Mouse (Mus musculus) intestine, embryonic 15.5 days (tissue): Measurements from ENCODE around the gene Cenpt. TPM values are rescaled to one million over a fixed set of nuclear protein-coding genes. Genes with fewer than 3 reads are reported as not detected.

Source experiments
- ATAC-seq: fragments of 200-750 bp; cut with Nextera tagmentation; 2 replicates; pipeline ENCODE4 v1.8.0; 2017; ENCODE audit warnings: moderate TSS enrichment, moderate library complexity
- H3K27ac ChIP-seq: fragments of 300-500 bp; sonication (generic); 2 replicates; pipeline ENCODE4 v1.5.1; 2015; ENCODE audit warnings: mild to moderate bottlenecking, inconsistent platforms
- H3K27me3 ChIP-seq: fragments of 300-500 bp; sonication (generic); replicated peaks from 2 replicates; pipeline ENCODE4 v1.6.1; 2015; ENCODE audit warnings: inconsistent platforms
- H3K36me3 ChIP-seq: fragments of 300-500 bp; sonication (generic); 2 replicates; pipeline ENCODE4 v1.6.1; 2015; ENCODE audit warnings: inconsistent platforms
- H3K4me1 ChIP-seq: fragments of 300-500 bp; sonication (generic); replicated peaks from 2 replicates; pipeline ENCODE4 v1.6.1; 2015; ENCODE audit warnings: inconsistent platforms
- H3K4me2 ChIP-seq: fragments of 300-500 bp; sonication (generic); replicated peaks from 2 replicates; pipeline ENCODE4 v1.6.1; 2015; ENCODE audit warnings: mild to moderate bottlenecking, inconsistent platforms
- H3K4me3 ChIP-seq: fragments of 300-500 bp; sonication (generic); replicated peaks from 2 replicates; pipeline ENCODE4 v1.5.1; 2015; ENCODE audit warnings: inconsistent platforms
- H3K9ac ChIP-seq: fragments of 300-500 bp; sonication (generic); 2 replicates; pipeline ENCODE4 v1.6.1; 2015; ENCODE audit warnings: inconsistent platforms
- H3K9me3 ChIP-seq: fragments of 300-500 bp; sonication (generic); 2 replicates; pipeline ENCODE4 v1.6.1; 2016; ENCODE audit warnings: inconsistent platforms
- WGBS: fragments of 180-500 bp; shearing (Covaris S2); methylation state at CpG from one replicate; pipeline ENCODE4 v1.1.7; 2015; 5-methylcytosine and 5-hydroxymethylcytosine counted together
- polyA plus RNA-seq: library from polyadenylated mRNA; unstranded; fragments of >200 nt; fragmentation: Nextera tagmentation; extraction: Ambion mirVana; gene quantifications from 2 replicates; pipeline ENCODE4 v1.2.1, GENCODE M21; 2015

The Cenpt gene
- polyA plus RNA-seq = 33.6 and 34.9 TPM in 2 replicates

GRCm38 (mm10) chr8:105853178-105853577 lies at the start of gene Cenpt:
Gene Cenpt, minus strand, starts transcription at chr8:105853278.
- H3K36me3 ChIP-seq = peaks cover 7% of the 10 kb centered on the region; the same call in 1 of the 2 replicates
- H3K4me1 ChIP-seq = peaks cover 21% of the 10 kb centered on the region
- H3K4me3 ChIP-seq = no peak within 1 kb of the TSS
- no peak within 1 kb of the TSS for H3K9ac ChIP-seq
- 83% methylated on average over 3 of the region's 3 CpGs for WGBS
- no peak within 1 kb of the TSS for H3K27ac ChIP-seq
- no peaks in the 10 kb centered on the region for H3K9me3 ChIP-seq
- H3K27me3 ChIP-seq = no peaks in the 10 kb centered on the region
- no peak for ATAC-seq
- peak within 1 kb of the TSS; percentile 67; the same call in 1 of the 2 replicates for H3K4me2 ChIP-seq

DNA sequence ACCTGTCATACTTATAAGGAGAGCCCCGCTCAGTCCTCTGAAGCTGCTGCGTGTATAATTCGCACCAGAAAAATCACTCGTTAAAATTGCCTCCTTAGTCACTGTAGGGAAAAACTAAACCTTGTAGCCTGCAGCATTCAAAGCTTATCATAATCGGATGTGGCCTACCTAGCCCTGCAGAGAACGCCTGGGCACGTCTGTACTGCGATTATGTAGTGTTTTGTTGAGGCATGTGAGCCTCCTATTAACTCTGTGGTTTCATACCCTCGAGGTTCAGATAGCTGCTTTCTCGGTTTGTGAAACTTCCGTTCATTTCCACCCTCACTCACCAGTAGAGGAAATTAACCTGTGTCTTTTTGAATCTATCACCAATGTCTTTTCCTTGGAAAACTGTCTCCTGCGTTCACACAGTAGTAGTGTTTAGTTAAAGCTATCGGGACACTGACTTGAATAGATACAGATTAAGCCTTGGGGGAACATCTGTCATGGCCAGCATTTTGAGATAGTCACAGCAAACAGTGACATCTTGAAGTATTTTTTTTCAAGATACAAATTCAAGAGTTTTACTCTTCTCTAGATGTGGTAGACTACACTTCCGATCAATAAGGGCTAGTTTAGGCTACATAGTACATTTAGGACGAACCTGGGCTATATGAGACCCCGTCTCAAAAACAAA lies 48.0 kb upstream of the Cenpt start:
- Histone ChIP-seq H3K9me3 (no peaks in the 10 kb centered on the region), H3K4me3 (peak overlapping the region; percentile 95), H3K4me1 (0 out of 2 replicates have a peak, but pooled peaks cover 7% of the 10 kb centered on the region), H3K9ac (peak overlapping the region; percentile 99), H3K27ac (peak overlapping the region; percentile 87), H3K27me3 (no peaks in the 10 kb centered on the region), H3K36me3 (no peaks in the 10 kb centered on the region), H3K4me2 (peak overlapping the region; percentile 68)
- ATAC-seq = peak; percentile 16
- 29% methylated on average over 16 of the region's 16 CpGs for WGBS

DNA sequence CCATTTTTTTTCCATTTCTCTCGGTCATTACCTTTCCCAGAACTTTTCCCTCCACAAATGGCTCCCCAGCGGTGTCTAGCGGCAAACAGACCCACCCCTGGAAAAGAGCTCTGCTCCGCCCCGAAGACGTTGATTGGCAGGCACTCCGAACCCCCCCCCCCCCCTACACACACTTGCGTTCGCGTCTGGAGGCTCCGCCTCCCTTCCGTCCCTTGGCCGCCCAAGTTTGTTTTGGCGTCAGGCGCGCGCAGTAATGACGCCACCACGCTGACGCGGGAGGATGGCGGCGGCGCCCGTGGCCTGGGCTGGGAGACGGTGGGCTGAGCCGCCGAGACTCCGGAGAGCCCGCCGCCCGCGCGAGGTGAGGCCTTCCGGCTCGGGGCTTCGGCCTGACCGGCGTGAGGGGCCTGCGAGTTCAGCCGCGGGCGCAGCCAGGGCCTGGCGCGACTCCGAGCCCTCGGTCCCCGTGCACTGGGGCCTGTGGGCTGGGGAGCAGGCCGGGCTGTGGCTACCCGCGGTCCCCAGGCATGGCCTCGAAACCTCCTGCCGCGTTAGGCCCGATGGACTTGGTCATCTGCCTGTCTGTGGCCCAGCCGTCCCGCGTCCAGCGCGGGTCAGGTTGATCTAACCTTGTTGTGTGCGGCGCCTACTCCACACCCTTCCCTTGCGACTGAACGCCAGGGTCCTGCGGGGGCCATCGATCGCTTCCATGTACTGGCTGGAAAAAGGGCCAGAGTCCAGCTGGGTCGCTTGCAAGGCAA lies 47.3 kb upstream of the Cenpt start, which contains the start of gene Pskh1:
TSS of gene Pskh1 (plus strand) at position 262 of the 761 bp plus-strand sequence.
- Histone ChIP-seq H3K36me3 (no peaks in the 10 kb centered on the region), H3K4me3 (peak within 1 kb of the TSS; percentile 95), H3K27me3 (no peaks in the 10 kb centered on the region), H3K4me1 (0 out of 2 replicates have a peak, but pooled peaks cover 7% of the 10 kb centered on the region), H3K9ac (peak within 1 kb of the TSS; percentile 99), H3K27ac (peak within 1 kb of the TSS; percentile 87), H3K9me3 (no peaks in the 10 kb centered on the region), H3K4me2 (peak within 1 kb of the TSS; percentile 68)
- under 1% methylated on average over 68 of the region's 68 CpGs for WGBS
- ATAC-seq = peak; percentile 96

DNA sequence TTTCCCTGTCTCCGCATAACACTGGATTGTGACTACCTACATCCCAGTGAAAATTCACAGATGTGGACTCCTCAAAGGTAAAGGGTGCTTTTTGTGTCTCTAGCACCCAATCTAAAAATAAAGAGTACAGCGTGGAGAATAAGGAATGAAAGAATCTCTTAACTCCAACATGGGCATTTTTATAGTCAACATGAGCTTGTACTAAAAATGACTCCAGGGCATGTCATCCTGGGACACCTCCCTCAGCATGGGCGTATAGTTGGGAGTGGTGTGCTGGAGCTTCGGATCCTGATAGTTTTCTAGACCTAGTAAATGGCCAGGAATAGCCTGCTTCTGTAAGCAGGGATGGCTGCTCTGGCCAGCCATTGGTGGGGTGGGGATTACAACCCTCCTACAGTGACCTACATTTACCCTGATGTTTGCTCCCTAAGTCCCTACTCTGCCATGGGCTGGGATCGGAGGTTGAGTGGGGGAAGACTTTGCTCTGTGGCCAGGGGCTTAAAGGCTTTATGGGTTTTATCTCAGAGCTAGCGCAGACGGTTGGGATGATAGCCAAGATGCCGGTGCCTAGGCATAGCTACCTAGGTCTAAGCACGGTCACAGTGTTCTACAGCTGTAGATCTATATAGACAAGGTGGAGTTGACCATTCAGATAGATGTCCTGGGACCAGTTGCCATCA lies 44.9 kb upstream of the Cenpt start:
- no peaks in the 10 kb centered on the region for H3K36me3 ChIP-seq
- no peak for ATAC-seq
- H3K4me2 ChIP-seq = no peak overlapping the region
- H3K9me3 ChIP-seq = no peaks in the 10 kb centered on the region
- H3K27me3 ChIP-seq = no peaks in the 10 kb centered on the region
- no peak overlapping the region for H3K4me3 ChIP-seq
- H3K27ac ChIP-seq = no peak overlapping the region
- 72% methylated on average over 9 of the region's 9 CpGs for WGBS
- H3K4me1 ChIP-seq = 0 out of 2 replicates have a peak, but pooled peaks cover 11% of the 10 kb centered on the region
- no peak overlapping the region for H3K9ac ChIP-seq

GRCm38 (mm10) chr8:105893339-105893738 lies 40.3 kb upstream of the Cenpt start, which contains the start of gene Nrn1l:
Gene Nrn1l, plus strand, starts transcription at chr8:105893567.
- WGBS = 11% methylated on average over 11 of the region's 11 CpGs
- H3K9ac ChIP-seq = no peak within 1 kb of the TSS
- H3K4me1 ChIP-seq = 0 out of 2 replicates have a peak, but pooled peaks cover 4% of the 10 kb centered on the region
- H3K4me3 ChIP-seq = no peak within 1 kb of the TSS
- H3K36me3 ChIP-seq = peaks cover 35% of the 10 kb centered on the region
- no peaks in the 10 kb centered on the region for H3K27me3 ChIP-seq
- no peak within 1 kb of the TSS for H3K27ac ChIP-seq
- no peaks in the 10 kb centered on the region for H3K9me3 ChIP-seq
- peak within 1 kb of the TSS; percentile 31; the same call in 1 of the 2 replicates for H3K4me2 ChIP-seq
- peak; percentile 82 for ATAC-seq

DNA sequence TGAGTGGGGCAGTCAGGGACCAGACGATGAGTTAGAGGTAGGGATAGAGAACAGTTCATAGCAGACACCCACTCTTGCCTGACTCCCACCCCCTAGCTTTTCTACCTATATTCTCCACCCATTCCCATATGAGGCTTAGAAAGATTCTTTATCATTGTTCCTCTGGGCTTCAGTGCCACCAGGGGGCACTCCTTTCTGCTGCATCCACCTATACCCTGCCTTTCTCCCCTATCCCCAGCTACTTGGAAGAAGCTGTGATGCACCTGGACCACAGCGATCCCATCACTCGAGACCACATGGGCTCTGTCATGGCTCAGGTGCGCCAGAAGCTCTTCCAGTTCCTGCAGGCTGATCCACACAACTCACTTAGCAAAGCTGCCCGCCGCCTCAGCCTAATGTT lies 39.4 kb upstream of the Cenpt start:
- no peaks in the 10 kb centered on the region for H3K27me3 ChIP-seq
- H3K9ac ChIP-seq = no peak overlapping the region
- 0 out of 2 replicates have a peak, but pooled peaks have one; percentile 13 for ATAC-seq
- WGBS = 90% methylated on average over 6 of the region's 6 CpGs
- 0 out of 2 replicates have a peak, but pooled peaks cover 4% of the 10 kb centered on the region for H3K4me1 ChIP-seq
- peaks cover 44% of the 10 kb centered on the region for H3K36me3 ChIP-seq
- no peak overlapping the region for H3K27ac ChIP-seq
- no peaks in the 10 kb centered on the region for H3K9me3 ChIP-seq
- H3K4me2 ChIP-seq = no peak overlapping the region
- H3K4me3 ChIP-seq = no peak overlapping the region

- Histone ChIP-seq H3K4me1 (0 out of 2 replicates have a peak, but pooled peaks cover 4% of the 10 kb centered on the region), H3K27ac (no peak overlapping the region), H3K9ac (no peak overlapping the region), H3K4me3 (no peak overlapping the region), H3K27me3 (no peaks in the 10 kb centered on the region), H3K4me2 (no peak overlapping the region), H3K9me3 (no peaks in the 10 kb centered on the region), H3K36me3 (peaks cover 57% of the 10 kb centered on the region)
- 87% methylated on average over 6 of the region's 6 CpGs for WGBS
- no peak for ATAC-seq
Measured at GRCm38 (mm10) chr8:105890870-105891269, 37.8 kb upstream of the Cenpt start.

GRCm38 (mm10) chr8:105889756-105890465 lies 36.8 kb upstream of the Cenpt start:
- H3K4me1 ChIP-seq = 0 out of 2 replicates have a peak, but pooled peaks cover 4% of the 10 kb centered on the region
- H3K4me3 ChIP-seq = no peak overlapping the region
- H3K27ac ChIP-seq = no peak overlapping the region
- H3K36me3 ChIP-seq = peaks cover 62% of the 10 kb centered on the region
- H3K27me3 ChIP-seq = no peaks in the 10 kb centered on the region
- no peak overlapping the region for H3K4me2 ChIP-seq
- no peaks in the 10 kb centered on the region for H3K9me3 ChIP-seq
- WGBS = 92% methylated on average over 12 of the region's 12 CpGs
- no peak overlapping the region for H3K9ac ChIP-seq
- no peak for ATAC-seq

DNA sequence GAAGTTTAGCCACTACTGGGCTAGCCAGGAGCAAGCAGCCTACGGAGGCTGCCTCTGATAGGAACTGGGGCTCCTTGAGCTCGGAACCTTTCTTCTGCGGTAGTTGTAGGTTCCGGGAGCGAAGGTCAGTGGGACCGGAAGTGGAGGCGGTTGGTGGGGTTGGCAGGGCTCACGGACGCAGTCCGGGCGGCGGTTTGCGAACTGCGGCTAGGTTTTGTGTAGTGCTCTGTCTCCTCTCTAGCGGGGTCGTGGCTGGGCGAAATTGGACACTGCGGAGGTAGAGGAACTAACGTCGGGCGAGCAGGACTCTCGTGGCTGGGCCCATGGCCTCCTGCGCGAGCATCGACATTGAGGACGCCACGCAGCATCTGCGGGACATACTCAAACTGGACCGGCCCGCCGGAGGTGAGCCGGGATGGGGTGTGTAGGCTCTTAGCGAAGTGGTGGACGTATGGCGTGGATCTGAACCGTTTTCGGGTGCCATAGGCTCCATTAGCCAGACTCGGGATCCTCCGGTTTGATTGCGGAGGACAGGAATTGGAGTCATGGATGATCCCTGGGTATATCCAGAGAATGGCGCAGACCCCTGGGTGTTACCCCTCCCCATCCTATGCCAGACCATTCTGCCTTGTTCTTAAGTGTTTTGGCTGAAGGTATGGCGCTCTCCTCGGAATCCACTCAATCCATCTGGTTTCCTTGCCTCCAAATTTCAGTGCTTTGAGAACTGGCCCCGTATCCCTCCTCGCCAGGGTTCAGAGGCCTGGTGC lies 27.9 kb upstream of the Cenpt start, which contains the start of gene Edc4:
TSS of gene Edc4 (plus strand) at position 128 of the 767 bp plus-strand sequence.
- Histone ChIP-seq H3K4me2 (peak within 1 kb of the TSS; percentile 87), H3K9me3 (no peaks in the 10 kb centered on the region), H3K4me1 (peaks cover 14% of the 10 kb centered on the region), H3K4me3 (peak within 1 kb of the TSS; percentile 86), H3K27ac (peak within 1 kb of the TSS; percentile 64), H3K9ac (peak within 1 kb of the TSS; percentile 90), H3K36me3 (peaks cover 25% of the 10 kb centered on the region), H3K27me3 (no peaks in the 10 kb centered on the region)
- under 1% methylated on average over 45 of the region's 45 CpGs for WGBS
- ATAC-seq = peak; percentile 92

GRCm38 (mm10) chr8:105874301-105874700 lies 21.2 kb upstream of the Cenpt start:
- Histone ChIP-seq H3K27me3 (no peaks in the 10 kb centered on the region), H3K4me3 (no peak overlapping the region), H3K4me1 (no peaks in the 10 kb centered on the region), H3K9ac (no peak overlapping the region), H3K9me3 (no peaks in the 10 kb centered on the region), H3K27ac (no peak overlapping the region), H3K4me2 (no peak overlapping the region), H3K36me3 (peaks cover 31% of the 10 kb centered on the region)
- WGBS = 86% methylated on average over 6 of the region's 6 CpGs
- ATAC-seq = no peak
